Mouse (Mus musculus) spleen, postnatal 10 days (tissue): Measurements from ENCODE around the gene Ambra1.
A peak's percentile ranks its signal among the peaks of the same experiment; 100 is the strongest.

ENCODE experiments used
- DNase-seq, 2 experiments: peaks; one replicate each; pipeline ENCODE4 v3.0.0; 2021 to 2022; ENCODE audit warnings: low spot score in 2 of 2

Ambra1 gene

GRCm38 (mm10) chr2:91959544-91960410 is 229.8 kb downstream of the Ambra1 start:
- DNase-seq, result no peak

- DNase-seq, result no peak
These were observed 230.5 kb downstream of the Ambra1 start for GRCm38 (mm10) chr2:91960459-91960858.

- no peak for DNase-seq
These were observed 232.2 kb downstream of the Ambra1 start for GRCm38 (mm10) chr2:91961901-91962761.

GRCm38 (mm10) chr2:91962864-91963401 is 233.0 kb downstream of the Ambra1 start:
- DNase-seq, result no peak

- DNase-seq, result peak; percentile 95
These were observed 233.6 kb downstream of the Ambra1 start for GRCm38 (mm10) chr2:91963443-91963932.

- no peak for DNase-seq
These were observed 234.8 kb downstream of the Ambra1 start for GRCm38 (mm10) chr2:91964610-91965204.

- DNase-seq, result peak; percentile 49 to 78
These were observed 235.5 kb downstream of the Ambra1 start for GRCm38 (mm10) chr2:91965417-91965816.

- DNase-seq, result no peak
These were observed 236.4 kb downstream of the Ambra1 start for GRCm38 (mm10) chr2:91966367-91966766.

GRCm38 (mm10) chr2:91967962-91968361 is 238.0 kb downstream of the Ambra1 start:
- no peak for DNase-seq
